Mouse (Mus musculus) MN1 (cell line): ENCODE measurements around the gene Znfx1.
A peak's percentile ranks its signal among the peaks of the same experiment; 100 is the strongest.

Experiments
- DNase-seq: peaks from one replicate; pipeline ENCODE4 v3.0.0-alpha.2; 2016; ENCODE audit warnings: low spot score

The Znfx1 gene

GRCm38 (mm10) chr2:166995796-166996532, 66.9 kb downstream of the Znfx1 start, which contains the start of gene Stau1:
Gene Stau1 (minus strand): TSS chr2:166996299.
- peak; percentile 98 for DNase-seq

GRCm38 (mm10) chr2:166995021-166995795, 67.6 kb downstream of the Znfx1 start:
- peak; percentile 52 for DNase-seq

GRCm38 (mm10) chr2:166991945-166992344, 70.9 kb downstream of the Znfx1 start:
- no peak for DNase-seq

- no peak for DNase-seq
These were observed 72.0 kb downstream of the Znfx1 start for GRCm38 (mm10) chr2:166990861-166991260.
